Mouse (Mus musculus) stomach, embryonic 14.5 days (tissue): ENCODE results near the gene 1810055G02Rik. TPM values are rescaled to one million over a fixed set of nuclear protein-coding genes. Genes with fewer than 3 reads are reported as not detected.

Source experiments
- ATAC-seq: fragments of 200-750 bp; cut with Nextera tagmentation; 2 replicates; pipeline ENCODE4 v1.8.0; 2017; ENCODE audit warnings: low read depth, moderate TSS enrichment; ENCODE audit not compliant: insufficient number of reproducible peaks, insufficient read depth, low FRiP score
- H3K27ac ChIP-seq: fragments of 300-500 bp; sonication (generic); 2 replicates; pipeline ENCODE4 v1.5.1; 2014; ENCODE audit warnings: mild to moderate bottlenecking, low read length, moderate library complexity, mixed read lengths
- H3K27me3 ChIP-seq: fragments of 300-500 bp; sonication (generic); 2 replicates; pipeline ENCODE4 v1.6.1; 2014; ENCODE audit warnings: low read length, control low read depth, mixed read lengths; ENCODE audit not compliant: control insufficient read depth, insufficient read depth
- H3K36me3 ChIP-seq: fragments of 300-500 bp; sonication (generic); 2 replicates; pipeline ENCODE4 v1.6.1; 2014; ENCODE audit warnings: mild to moderate bottlenecking, control low read depth, low read length, moderate library complexity, mixed read lengths; ENCODE audit not compliant: control insufficient read depth, insufficient read depth
- H3K4me1 ChIP-seq: fragments of 300-500 bp; sonication (generic); 2 replicates; pipeline ENCODE4 v1.6.1; 2014; ENCODE audit warnings: low read length, control low read depth, mixed read lengths; ENCODE audit not compliant: control insufficient read depth, insufficient read depth
- H3K4me2 ChIP-seq: fragments of 300-500 bp; sonication (generic); replicated peaks from 2 replicates; pipeline ENCODE4 v1.6.1; 2014; ENCODE audit warnings: low read depth, low read length, control low read depth
- H3K4me3 ChIP-seq: fragments of 300-500 bp; sonication (generic); 2 replicates; pipeline ENCODE4 v1.5.1; 2014; ENCODE audit warnings: low read depth, low read length, control low read depth
- H3K9ac ChIP-seq: fragments of 300-500 bp; sonication (generic); replicated peaks from 2 replicates; pipeline ENCODE4 v1.6.1; 2014; ENCODE audit warnings: low read depth, mild to moderate bottlenecking, control low read depth, low read length, moderate library complexity, mixed read lengths
- H3K9me3 ChIP-seq: fragments of 300-500 bp; sonication (generic); 2 replicates; pipeline ENCODE4 v1.6.1; 2016; ENCODE audit warnings: low read depth, low read length, control low read depth; ENCODE audit not compliant: control insufficient read depth
- WGBS: fragments of 180-500 bp; shearing (Covaris S2); extraction: QIAGEN DNeasy Blood & Tissue Kit; methylation state at CpG from one replicate; pipeline ENCODE4 v1.1.7; 2014; 5-methylcytosine and 5-hydroxymethylcytosine counted together
- polyA plus RNA-seq: library from polyadenylated mRNA; unstranded; fragments of >200 nt; fragmentation: Nextera tagmentation; extraction: Ambion mirVana; gene quantifications from 2 replicates; pipeline ENCODE4 v1.2.1, GENCODE M21; 2014

Gene 1810055G02Rik
- polyA plus RNA-seq, 1 experiment from 2014 or later = 44.3 TPM

GRCm38 (mm10) chr19:3739650-3740049, 31.6 kb downstream of the 1810055G02Rik start:
- Histone ChIP-seq H3K9me3 (no peaks in the 10 kb centered on the region), H3K4me2 (no peak overlapping the region), H3K4me3 (no peak overlapping the region), H3K36me3 (no peaks in the 10 kb centered on the region), H3K4me1 (no peaks in the 10 kb centered on the region), H3K9ac (no peak overlapping the region), H3K27ac (no peak overlapping the region), H3K27me3 (no peaks in the 10 kb centered on the region)
- whole genome bisulfite sequencing = 91% methylated on average over 7 of the region's 7 CpGs
- no peak for ATAC-seq

- Histone ChIP-seq H3K9ac (no peak overlapping the region), H3K4me2 (no peak overlapping the region), H3K4me1 (no peaks in the 10 kb centered on the region), H3K36me3 (no peaks in the 10 kb centered on the region), H3K9me3 (0 out of 2 replicates have a peak, but pooled peaks cover 3% of the 10 kb centered on the region), H3K4me3 (no peak overlapping the region), H3K27me3 (no peaks in the 10 kb centered on the region), H3K27ac (no peak overlapping the region)
- no peak for ATAC-seq
- WGBS = 30% methylated on average over 4 of the region's 4 CpGs
These were observed 34.6 kb downstream of the 1810055G02Rik start for GRCm38 (mm10) chr19:3742716-3743115.

DNA sequence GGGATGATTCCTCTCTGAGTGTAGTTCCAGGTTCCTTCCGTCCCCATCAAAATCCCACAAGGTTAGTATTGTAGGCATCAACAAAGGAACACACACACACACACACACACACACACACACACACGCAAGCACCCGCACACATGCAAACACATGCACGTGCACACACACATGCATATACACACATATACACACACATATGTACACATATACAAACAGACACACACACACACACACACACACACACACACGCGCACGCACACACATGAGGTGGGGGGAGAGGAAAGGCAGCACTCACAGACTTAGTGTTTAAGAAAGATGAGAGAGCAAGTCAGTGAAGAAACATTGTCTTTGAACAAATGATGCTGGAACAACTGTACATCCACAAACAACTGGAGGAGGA, 35.3 kb downstream of the 1810055G02Rik start:
- no peaks in the 10 kb centered on the region for H3K36me3 ChIP-seq
- no peak overlapping the region for H3K9ac ChIP-seq
- 79% methylated on average over 7 of the region's 7 CpGs for WGBS
- peak overlapping the region; percentile 46 for H3K4me2 ChIP-seq
- no peak overlapping the region for H3K27ac ChIP-seq
- no peak for ATAC-seq
- H3K4me1 ChIP-seq = no peaks in the 10 kb centered on the region
- no peak overlapping the region for H3K4me3 ChIP-seq
- no peaks in the 10 kb centered on the region for H3K27me3 ChIP-seq
- 0 out of 2 replicates have a peak, but pooled peaks cover 7% of the 10 kb centered on the region for H3K9me3 ChIP-seq

- peak overlapping the region; percentile 46 for H3K4me2 ChIP-seq
- ATAC-seq = peak; percentile 65; the same call in 1 of the 2 replicates
- H3K27ac ChIP-seq = no peak overlapping the region; the same call in 1 of the 2 replicates
- H3K9ac ChIP-seq = peak overlapping the region; percentile 26; the same call in 1 of the 2 replicates
- no peaks in the 10 kb centered on the region for H3K27me3 ChIP-seq
- H3K4me3 ChIP-seq = peak overlapping the region; percentile 37
- H3K9me3 ChIP-seq = 0 out of 2 replicates have a peak, but pooled peaks cover 10% of the 10 kb centered on the region
- no peaks in the 10 kb centered on the region for H3K4me1 ChIP-seq
- no peaks in the 10 kb centered on the region for H3K36me3 ChIP-seq
- WGBS = 3% methylated on average over 13 of the region's 13 CpGs
These were observed 35.9 kb downstream of the 1810055G02Rik start for GRCm38 (mm10) chr19:3743851-3744512.

DNA sequence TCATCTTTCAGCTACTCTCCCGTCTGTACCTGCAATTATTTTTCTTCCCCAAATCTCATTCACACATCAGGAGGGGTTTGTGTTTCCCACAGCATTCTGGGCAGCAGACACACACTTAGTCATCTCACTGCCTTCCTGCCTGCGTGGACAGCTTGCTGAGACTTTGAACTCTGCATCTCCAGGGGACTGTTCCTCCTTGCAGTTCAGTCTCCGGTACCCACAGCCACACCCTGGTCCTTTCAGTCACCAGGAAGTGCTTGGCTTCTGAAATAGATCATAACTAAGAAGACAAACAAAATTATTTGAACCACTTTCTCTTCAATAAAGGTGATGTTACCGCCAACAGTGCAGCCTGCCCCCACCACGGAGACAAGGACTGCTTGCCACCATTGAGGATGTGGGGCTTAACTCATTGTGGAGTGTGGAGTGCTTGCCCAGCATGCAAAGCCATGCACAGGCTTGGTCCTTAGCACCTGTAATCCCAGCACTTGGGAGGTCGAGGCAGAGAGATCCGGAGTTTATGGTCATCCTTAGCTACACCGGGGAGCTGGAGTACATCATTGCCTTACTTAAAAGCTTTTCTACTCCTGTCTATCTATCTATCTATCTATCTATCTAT, 44.6 kb downstream of the 1810055G02Rik start:
- no peak overlapping the region for H3K9ac ChIP-seq
- no peak for ATAC-seq
- H3K4me1 ChIP-seq = no peaks in the 10 kb centered on the region
- 0 out of 2 replicates have a peak, but pooled peaks cover 7% of the 10 kb centered on the region for H3K9me3 ChIP-seq
- WGBS = 48% methylated on average over 8 of the region's 8 CpGs
- H3K27ac ChIP-seq = no peak overlapping the region
- H3K4me3 ChIP-seq = no peak overlapping the region
- H3K27me3 ChIP-seq = no peaks in the 10 kb centered on the region
- H3K36me3 ChIP-seq = no peaks in the 10 kb centered on the region
- H3K4me2 ChIP-seq = no peak overlapping the region

DNA sequence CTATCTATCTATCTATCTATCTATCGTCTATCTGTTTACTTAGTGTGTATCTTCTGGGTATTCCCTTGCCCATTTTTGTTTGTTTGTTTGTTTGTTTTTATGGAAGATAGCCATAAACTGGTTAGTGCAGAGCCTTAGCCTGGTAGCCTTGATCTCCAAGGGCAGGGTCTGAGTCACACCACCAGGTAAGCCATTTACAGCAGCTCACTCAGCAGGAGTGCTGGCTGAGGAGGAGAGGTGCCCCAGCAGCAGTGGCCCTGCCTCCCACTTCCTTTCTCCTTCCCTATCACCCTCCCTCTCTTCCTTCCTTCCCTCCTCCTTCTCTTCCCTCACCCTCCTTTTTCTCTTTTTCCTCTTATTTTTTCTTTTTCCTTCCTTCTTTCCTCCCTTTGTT, 45.1 kb downstream of the 1810055G02Rik start:
- Histone ChIP-seq H3K9ac (no peak overlapping the region), H3K4me3 (no peak overlapping the region), H3K4me1 (no peaks in the 10 kb centered on the region), H3K4me2 (no peak overlapping the region), H3K27me3 (no peaks in the 10 kb centered on the region), H3K36me3 (no peaks in the 10 kb centered on the region), H3K9me3 (0 out of 2 replicates have a peak, but pooled peaks cover 4% of the 10 kb centered on the region), H3K27ac (no peak overlapping the region)
- whole genome bisulfite sequencing = 88% methylated on average over 1 of the region's 1 CpGs
- ATAC-seq = no peak

DNA sequence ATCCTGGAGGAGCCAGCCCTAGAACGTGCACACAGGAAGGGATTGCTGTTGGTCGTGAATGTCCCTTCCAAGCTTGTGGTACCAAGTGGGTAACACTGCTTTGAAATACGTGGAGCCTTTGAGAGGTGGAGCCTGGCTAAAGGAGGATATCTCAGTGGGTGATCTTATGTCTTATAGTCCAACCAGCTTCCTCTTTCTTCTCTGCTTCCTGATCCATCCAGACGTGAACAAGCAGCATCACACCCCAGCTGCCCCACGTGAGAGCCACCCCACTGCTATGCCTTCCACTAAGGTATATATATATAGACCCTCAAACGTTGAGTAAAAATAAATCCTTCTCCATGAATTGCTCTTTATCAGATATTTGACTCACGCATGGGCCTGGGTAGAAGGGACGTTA, 45.6 kb downstream of the 1810055G02Rik start:
- no peak for ATAC-seq
- 54% methylated on average over 8 of the region's 8 CpGs for WGBS
- no peaks in the 10 kb centered on the region for H3K9me3 ChIP-seq
- no peak overlapping the region for H3K4me2 ChIP-seq
- no peaks in the 10 kb centered on the region for H3K4me1 ChIP-seq
- H3K27ac ChIP-seq = no peak overlapping the region
- H3K9ac ChIP-seq = no peak overlapping the region
- no peak overlapping the region for H3K4me3 ChIP-seq
- H3K36me3 ChIP-seq = no peaks in the 10 kb centered on the region
- no peaks in the 10 kb centered on the region for H3K27me3 ChIP-seq

- H3K27ac ChIP-seq = no peak overlapping the region
- 56% methylated on average over 1 of the region's 1 CpGs for WGBS
- ATAC-seq = no peak
These were observed 49.8 kb downstream of the 1810055G02Rik start for GRCm38 (mm10) chr19:3757861-3758260.

More at GRCm38 (mm10) chr19:3757861-3758260, 49.8 kb downstream of the 1810055G02Rik start:
- H3K4me3 ChIP-seq = no peak overlapping the region
- H3K9ac ChIP-seq = no peak overlapping the region
- H3K36me3 ChIP-seq = no peaks in the 10 kb centered on the region
- no peak overlapping the region for H3K4me2 ChIP-seq
- no peaks in the 10 kb centered on the region for H3K4me1 ChIP-seq
- no peaks in the 10 kb centered on the region for H3K27me3 ChIP-seq
- no peaks in the 10 kb centered on the region for H3K9me3 ChIP-seq
